Mouse (Mus musculus) CH12.LX (cell line): Measurements from ENCODE around the gene Tufm. TPM values are rescaled to one million over a fixed set of nuclear protein-coding genes. Genes with fewer than 3 reads are reported as not detected.

Source experiments
- DNase-seq: peaks from one replicate; pipeline ENCODE4 v3.0.0-alpha.2; 2013; ENCODE audit errors: extremely low read depth
- H3K27ac ChIP-seq: 2 replicates; pipeline ENCODE4 v1.5.1; 2012; ENCODE audit warnings: low read depth, mild to moderate bottlenecking, control low read depth, moderate library complexity; ENCODE audit not compliant: insufficient read depth
- H3K27me3 ChIP-seq: replicated peaks from 2 replicates; pipeline ENCODE3; 2012; ENCODE audit warnings: inconsistent platforms
- H3K36me3 ChIP-seq, 2 experiments: replicated peaks in 1 of 2; 2 replicates each; pipeline versions ENCODE3 to v1.6.1; 2012; ENCODE audit warnings: inconsistent platforms in 1 of 2, low read length in 1 of 2, mild to moderate bottlenecking in 1 of 2, mixed read lengths in 1 of 2, moderate library complexity in 1 of 2; ENCODE audit not compliant: control insufficient read depth in 1 of 2, insufficient read depth in 1 of 2
- H3K4me1 ChIP-seq, 2 experiments: 2 replicates each; pipeline ENCODE4 v1.6.1; 2012; ENCODE audit warnings: inconsistent platforms in 1 of 2, moderate library complexity in 1 of 2; ENCODE audit not compliant: insufficient read depth in 2 of 2, control insufficient read depth in 1 of 2
- H3K4me2 ChIP-seq: 2 replicates; pipeline ENCODE4 v1.6.1; 2012; ENCODE audit warnings: low read depth, mild to moderate bottlenecking, control low read depth; ENCODE audit not compliant: poor library complexity, insufficient read depth, severe bottlenecking
- H3K4me3 ChIP-seq, 3 experiments: fragments of 150-350 bp in 1 of 3; sonication (generic) in 1 of 3; replicated peaks in 1 of 3; 2 replicates each; pipeline versions ENCODE3 to v1.5.1; 2011 to 2012; ENCODE audit warnings: low read depth in 2 of 3, low read length in 2 of 3, mild to moderate bottlenecking in 2 of 3, moderate library complexity in 2 of 3, control low read depth in 1 of 3, improper control_type of control experiment in 1 of 3, inconsistent platforms in 1 of 3, mixed read lengths in 1 of 3; ENCODE audit not compliant: poor library complexity in 1 of 3
- H3K79me2 ChIP-seq: replicated peaks from 2 replicates; pipeline ENCODE4 v1.6.1; 2012; ENCODE audit warnings: mild to moderate bottlenecking, moderate library complexity; ENCODE audit not compliant: control insufficient read depth, poor library complexity, insufficient read depth, severe bottlenecking; ENCODE audit errors: extremely low read depth
- H3K9ac ChIP-seq: 2 replicates; pipeline ENCODE4 v1.6.1; 2012; ENCODE audit warnings: low read depth, mild to moderate bottlenecking, control low read depth, moderate library complexity; ENCODE audit not compliant: insufficient read depth
- H3K9me3 ChIP-seq: replicated peaks from 2 replicates; pipeline ENCODE3; 2012; ENCODE audit warnings: low read length, inconsistent platforms, mixed read lengths
- E2F4 ChIP-seq: IDR thresholded peaks from 2 replicates; pipeline ENCODE4 v1.6.1; 2011; ENCODE audit warnings: low read depth, low read length, improper control_type of control experiment; ENCODE audit not compliant: insufficient replicate concordance
- ELF1 ChIP-seq: IDR thresholded peaks from 2 replicates; pipeline ENCODE4 v1.6.1; 2014; ENCODE audit warnings: low read depth, mild to moderate bottlenecking, inconsistent platforms, low read length, improper control_type of control experiment
- EP300 ChIP-seq: IDR thresholded peaks from 2 replicates; pipeline ENCODE4 v1.6.1; 2011; ENCODE audit warnings: low read length, improper control_type of control experiment
- ETS1 ChIP-seq: conservative IDR thresholded peaks from 2 replicates; pipeline ENCODE4 v1.6.1; 2012; ENCODE audit warnings: low read depth, mild to moderate bottlenecking, inconsistent platforms, low read length, improper control_type of control experiment, moderate library complexity
- GABPA ChIP-seq: IDR thresholded peaks from 2 replicates; pipeline ENCODE4 v1.6.1; 2012; ENCODE audit warnings: low read depth, low read length, improper control_type of control experiment, inconsistent platforms; ENCODE audit not compliant: insufficient replicate concordance
- IRF4 ChIP-seq: IDR thresholded peaks from 2 replicates; pipeline ENCODE4 v1.6.1; 2014; ENCODE audit warnings: low read depth, mild to moderate bottlenecking, inconsistent platforms, low read length, improper control_type of control experiment
- JUN ChIP-seq: IDR thresholded peaks from 2 replicates; pipeline ENCODE4 v1.6.1; 2011; ENCODE audit warnings: low read depth, mild to moderate bottlenecking, low read length, improper control_type of control experiment, moderate library complexity; ENCODE audit not compliant: insufficient read depth
- JUND ChIP-seq: conservative IDR thresholded peaks from 2 replicates; pipeline ENCODE4 v1.6.1; 2011; ENCODE audit warnings: low read depth, low read length, improper control_type of control experiment
- KAT2A ChIP-seq: IDR thresholded peaks from 2 replicates; pipeline ENCODE4 v1.6.1; 2012; ENCODE audit warnings: low read length, improper control_type of control experiment, inconsistent platforms; ENCODE audit not compliant: insufficient replicate concordance
- MAZ ChIP-seq: IDR thresholded peaks from 2 replicates; pipeline ENCODE4 v1.6.1; 2012; ENCODE audit warnings: low read depth, mild to moderate bottlenecking, inconsistent platforms, low read length, improper control_type of control experiment, moderate library complexity
- MEF2A ChIP-seq: IDR thresholded peaks from 2 replicates; pipeline ENCODE4 v1.6.1; 2014; ENCODE audit warnings: low read depth, mild to moderate bottlenecking, inconsistent platforms, low read length, improper control_type of control experiment, borderline replicate concordance
- MXI1 ChIP-seq: IDR thresholded peaks from 2 replicates; pipeline ENCODE4 v1.6.1; 2011; ENCODE audit warnings: mild to moderate bottlenecking, low read depth, low read length, improper control_type of control experiment
- NELFE ChIP-seq: IDR thresholded peaks from 2 replicates; pipeline ENCODE4 v1.6.1; 2011; ENCODE audit warnings: low read depth, low read length, improper control_type of control experiment
- PAX5 ChIP-seq: IDR thresholded peaks from 2 replicates; pipeline ENCODE4 v1.6.1; 2012; ENCODE audit warnings: low read length, inconsistent platforms, mixed read lengths
- POLR2AphosphoS2 ChIP-seq: IDR thresholded peaks from 2 replicates; pipeline ENCODE4 v1.6.1; 2011; ENCODE audit warnings: low read depth, low read length, improper control_type of control experiment
- SMC3 ChIP-seq: IDR thresholded peaks from 2 replicates; pipeline ENCODE4 v1.6.1; 2011; ENCODE audit warnings: low read depth, low read length, improper control_type of control experiment
- USF1 ChIP-seq: IDR thresholded peaks from 2 replicates; pipeline ENCODE4 v1.6.1; 2014; ENCODE audit warnings: low read depth, mild to moderate bottlenecking, inconsistent platforms, low read length, improper control_type of control experiment
- ZC3H11A ChIP-seq: IDR thresholded peaks from 2 replicates; pipeline ENCODE4 v1.6.1; 2012; ENCODE audit warnings: low read depth, mild to moderate bottlenecking, inconsistent platforms, low read length, improper control_type of control experiment
- ZKSCAN1 ChIP-seq: IDR thresholded peaks from 2 replicates; pipeline ENCODE4 v1.6.1; 2012; ENCODE audit warnings: low read depth, inconsistent platforms, low read length, improper control_type of control experiment, borderline replicate concordance
- ZNF384 ChIP-seq: IDR thresholded peaks from 2 replicates; pipeline ENCODE4 v1.6.1; 2012; ENCODE audit warnings: low read depth, low read length, improper control_type of control experiment, inconsistent platforms
- dilution Hi-C: fragments of 300-500 bp; cut with MboI; formaldehyde crosslinking; loops from 2 replicates; pipeline ENCODE4 v1.14.3; 2020; ENCODE audit warnings: low sequenced_read_pairs; ENCODE audit not compliant: extremely low pct_unique_long_range_greater_than_20kb, extremely low pct_ligation_motif_present
- in situ Hi-C: fragments of 300-500 bp; cut with MboI; formaldehyde crosslinking; loops from 3 replicates; pipeline ENCODE4 v1.14.3; 2019; ENCODE audit warnings: low sequenced_read_pairs, low pct_ligation_motif_present, low pct_unique_long_range_greater_than_20kb, mixed read lengths
- polyA plus RNA-seq: library from polyadenylated mRNA; unstranded; fragments of >175 nt; gene quantifications from 2 replicates; pipeline ENCODE4 v1.2.1, GENCODE M21; 2012; ENCODE audit warnings: low read depth; ENCODE audit not compliant: insufficient read length
- total RNA-seq, 2 experiments: library from RNA; depleted of rRNA; stranded (reverse); fragments of 300-350 nt in 1 of 2; fragments of >200 nt in 1 of 2; gene quantifications; 2 replicates each; pipeline ENCODE4 v1.2.3; 2012 to 2014

The Tufm gene
- total and polyA plus RNA-seq, 3 experiments: 115 to 219 (median 156) TPM

DNA sequence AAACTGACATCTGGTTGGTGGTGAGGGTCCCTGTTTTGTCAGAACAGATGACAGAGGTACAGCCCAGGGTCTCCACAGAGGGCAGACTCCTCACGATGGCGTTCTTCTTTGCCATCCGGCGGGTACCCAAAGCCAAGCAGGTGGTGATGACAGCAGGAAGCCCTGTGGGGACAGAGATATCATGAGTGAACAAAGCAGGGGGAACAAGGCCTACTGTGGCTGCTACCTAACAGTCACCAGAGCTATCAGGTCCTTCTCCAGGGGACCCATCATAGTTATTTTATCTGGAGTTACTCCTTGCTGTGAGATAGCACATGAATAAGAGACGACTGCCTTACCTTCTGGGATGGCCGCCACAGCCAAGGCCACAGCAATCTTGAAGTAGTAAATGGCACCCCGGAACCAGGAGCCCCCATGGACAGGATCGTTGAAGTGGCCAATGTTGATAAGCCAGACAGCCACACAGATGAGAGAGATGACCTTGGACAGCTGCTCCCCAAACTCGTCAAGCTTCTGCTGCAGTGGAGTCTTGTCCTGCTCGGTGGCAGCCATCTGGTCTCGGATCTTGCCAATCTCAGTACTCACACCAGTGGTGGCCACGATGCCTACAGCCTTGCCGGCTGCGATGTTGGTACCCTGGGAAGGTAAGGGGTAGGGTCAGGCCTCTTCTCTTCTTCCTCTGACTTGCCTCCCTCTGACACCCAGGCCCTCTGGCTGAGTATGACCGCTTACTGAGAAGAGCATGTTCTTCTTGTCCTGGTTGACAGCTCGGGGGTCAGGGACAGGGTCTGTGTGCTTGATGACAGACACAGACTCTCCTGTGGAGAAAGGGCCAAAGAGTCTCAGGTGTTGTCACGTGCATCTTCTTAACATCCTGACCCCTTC, 30.5 kb upstream of the Tufm start:
- Histone ChIP-seq H3K36me3 (peaks cover 0 to 16% of the 10 kb centered on the region in 2 experiments), H3K9ac (no peak overlapping the region), H3K27ac (no peak overlapping the region), H3K4me3 (no peak overlapping the region), H3K79me2 (no peaks in the 10 kb centered on the region), H3K4me1 (peaks cover 13 to 31% of the 10 kb centered on the region in 2 experiments), H3K9me3 (no peaks in the 10 kb centered on the region)
- TF ChIP-seq USF1 (no peak), KAT2A (no peak), EP300 (no peak), NELFE (no peak), GABPA (no peak), SMC3 (no peak)
- TF ChIP-seq, all 38 proteins: peak for 0
- no peak overlapping the region for H3K4me2 ChIP-seq
- dilution Hi-C loops (no loop called here), in situ Hi-C loops (no loop called here)
- no peaks in the 10 kb centered on the region for H3K27me3 ChIP-seq
- no peak for DNase-seq

DNA sequence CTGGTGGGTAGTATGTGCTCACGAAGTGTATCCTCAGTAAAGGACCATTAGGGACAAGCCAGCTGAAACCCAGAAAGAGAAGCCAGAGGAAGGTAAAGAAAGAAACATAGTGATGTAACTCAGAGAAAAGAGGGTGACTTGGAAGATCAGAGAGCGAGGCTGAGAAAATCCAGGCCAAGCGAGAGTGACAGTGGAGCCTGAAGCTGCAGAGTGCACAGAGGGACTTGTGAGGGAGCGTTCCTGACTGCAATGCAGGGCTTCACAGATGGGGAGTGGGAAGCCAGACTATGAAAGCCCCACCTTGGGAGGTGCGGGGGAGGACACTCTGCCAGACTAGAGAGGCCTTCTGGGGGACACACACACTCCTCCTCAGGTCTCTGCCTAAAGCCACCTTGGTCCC, 28.9 kb upstream of the Tufm start:
- Histone ChIP-seq H3K79me2 (no peaks in the 10 kb centered on the region), H3K36me3 (peaks cover 0 to 11% of the 10 kb centered on the region in 2 experiments), H3K4me2 (no peak overlapping the region), H3K4me3 (no peak overlapping the region), H3K4me1 (peaks cover 7 to 26% of the 10 kb centered on the region in 2 experiments)
- dilution Hi-C loops: no loop called here
- TF ChIP-seq MAZ (no peak), PAX5 (no peak), E2F4 (no peak), ELF1 (no peak), JUND (no peak), ZKSCAN1 (no peak), IRF4 (no peak), ETS1 (no peak), MXI1 (no peak), ZC3H11A (no peak), MEF2A (no peak), JUN (no peak), POLR2AphosphoS2 (no peak), SMC3 (no peak), KAT2A (no peak), ZNF384 (no peak)
- TF ChIP-seq, all 38 proteins: peak for 0
- in situ Hi-C loops: no loop called here
- no peak overlapping the region for H3K27ac ChIP-seq
- no peaks in the 10 kb centered on the region for H3K27me3 ChIP-seq
- H3K9ac ChIP-seq: no peak overlapping the region
- no peaks in the 10 kb centered on the region for H3K9me3 ChIP-seq
- no peak for DNase-seq
